Mouse (Mus musculus) neural tube, embryonic 15.5 days (tissue): ENCODE results near the gene Rps27l. TPM values are rescaled to one million over a fixed set of nuclear protein-coding genes. Genes with fewer than 3 reads are reported as not detected.
A peak's percentile ranks its signal among the peaks of the same experiment; 100 is the strongest.

ENCODE experiments used
- ATAC-seq: fragments of 200-750 bp; cut with Nextera tagmentation; 2 replicates; pipeline ENCODE4 v1.8.0; 2017; ENCODE audit warnings: mild to moderate bottlenecking, moderate TSS enrichment, moderate library complexity; ENCODE audit not compliant: low FRiP score
- H3K27ac ChIP-seq: fragments of 300-500 bp; sonication (generic); replicated peaks from 2 replicates; pipeline ENCODE4 v1.5.1; 2015; ENCODE audit warnings: mild to moderate bottlenecking, inconsistent platforms
- H3K27me3 ChIP-seq: fragments of 300-500 bp; sonication (generic); replicated peaks from 2 replicates; pipeline ENCODE4 v1.6.1; 2015; ENCODE audit warnings: inconsistent platforms
- H3K36me3 ChIP-seq: fragments of 300-500 bp; sonication (generic); 2 replicates; pipeline ENCODE4 v1.6.1; 2015; ENCODE audit warnings: inconsistent platforms
- H3K4me1 ChIP-seq: fragments of 300-500 bp; sonication (generic); 2 replicates; pipeline ENCODE4 v1.6.1; 2015; ENCODE audit warnings: inconsistent platforms
- H3K4me2 ChIP-seq: fragments of 300-500 bp; sonication (generic); 2 replicates; pipeline ENCODE4 v1.6.1; 2015; ENCODE audit warnings: inconsistent platforms, mild to moderate bottlenecking, moderate library complexity
- H3K4me3 ChIP-seq: fragments of 300-500 bp; sonication (generic); replicated peaks from 2 replicates; pipeline ENCODE4 v1.5.1; 2015; ENCODE audit warnings: mild to moderate bottlenecking, inconsistent platforms
- H3K9ac ChIP-seq: fragments of 300-500 bp; sonication (generic); replicated peaks from 2 replicates; pipeline ENCODE4 v1.6.1; 2015; ENCODE audit warnings: mild to moderate bottlenecking, inconsistent platforms
- H3K9me3 ChIP-seq: fragments of 300-500 bp; sonication (generic); replicated peaks from 2 replicates; pipeline ENCODE4 v1.6.1; 2016; ENCODE audit warnings: inconsistent platforms
- WGBS: fragments of 180-500 bp; shearing (Covaris S2); methylation state at CpG from one replicate; pipeline ENCODE4 v1.1.7; 2015; ENCODE audit warnings: mixed read lengths; 5-methylcytosine and 5-hydroxymethylcytosine counted together
- polyA plus RNA-seq: library from polyadenylated mRNA; unstranded; fragments of >200 nt; fragmentation: Nextera tagmentation; extraction: Ambion mirVana; gene quantifications from 2 replicates; pipeline ENCODE4 v1.2.1, GENCODE M21; 2015

Rps27l gene
- polyA plus RNA-seq, 1 experiment from 2014 or later: 234 TPM

- Histone ChIP-seq H3K4me2 (no peak overlapping the region), H3K4me1 (no peaks in the 10 kb centered on the region), H3K9me3 (no peaks in the 10 kb centered on the region), H3K4me3 (no peak overlapping the region), H3K9ac (no peak overlapping the region), H3K27ac (no peak overlapping the region), H3K27me3 (no peaks in the 10 kb centered on the region), H3K36me3 (peaks cover 13% of the 10 kb centered on the region; the same call in 1 of the 2 replicates)
- no peak for ATAC-seq
- WGBS: 89% methylated on average over 3 of the region's 3 CpGs
These were observed 11.6 kb downstream of the Rps27l start for GRCm38 (mm10) chr9:66957451-66957850.

DNA sequence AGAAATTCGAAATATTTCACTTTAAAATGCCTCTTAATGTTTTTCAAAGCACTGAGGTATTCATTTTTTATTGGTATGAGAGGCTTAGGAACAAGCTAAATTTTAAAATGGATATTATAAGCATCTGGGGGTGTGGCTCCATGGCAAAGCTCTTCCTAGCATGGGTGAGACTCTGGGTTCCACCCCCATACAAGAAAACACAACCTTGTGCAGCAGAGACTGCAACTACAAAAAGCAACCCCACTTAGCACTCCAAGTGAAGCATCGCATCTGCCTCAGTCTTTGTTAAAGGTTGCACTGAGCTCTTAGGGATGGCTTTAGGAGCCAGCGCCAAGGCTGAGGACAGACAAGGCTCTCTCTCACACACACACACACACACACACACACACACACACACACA lies 15.6 kb downstream of the Rps27l start:
- Histone ChIP-seq H3K27me3 (no peaks in the 10 kb centered on the region), H3K4me1 (no peaks in the 10 kb centered on the region), H3K9ac (no peak overlapping the region), H3K36me3 (0 out of 2 replicates have a peak, but pooled peaks cover 3% of the 10 kb centered on the region), H3K9me3 (no peaks in the 10 kb centered on the region), H3K4me2 (no peak overlapping the region), H3K27ac (no peak overlapping the region), H3K4me3 (no peak overlapping the region)
- 76% methylated on average over 3 of the region's 3 CpGs for WGBS
- no peak for ATAC-seq

DNA sequence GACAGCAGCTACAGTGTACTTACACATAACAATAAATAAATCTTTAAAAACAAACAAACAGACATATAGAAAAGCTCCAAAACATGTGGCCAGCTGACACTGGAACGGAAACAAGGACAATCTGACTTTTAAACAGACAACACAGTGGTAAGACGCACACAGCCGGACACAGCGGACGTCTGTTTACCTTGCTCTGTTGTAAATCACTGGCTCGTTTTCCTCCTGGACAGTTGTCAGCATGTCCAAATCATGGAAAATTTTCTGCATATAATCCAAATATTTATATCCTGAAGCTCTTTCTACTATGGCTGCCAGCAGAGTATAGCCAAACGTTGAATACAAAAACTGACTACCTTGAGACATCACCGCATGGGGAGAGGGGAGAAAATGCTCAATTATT lies 21.6 kb downstream of the Rps27l start:
- 80% methylated on average over 8 of the region's 8 CpGs for WGBS
- Histone ChIP-seq H3K36me3 (peaks cover 40% of the 10 kb centered on the region), H3K4me1 (no peaks in the 10 kb centered on the region), H3K9me3 (no peaks in the 10 kb centered on the region), H3K27ac (no peak overlapping the region), H3K27me3 (no peaks in the 10 kb centered on the region), H3K4me3 (no peak overlapping the region), H3K9ac (no peak overlapping the region), H3K4me2 (no peak overlapping the region)
- ATAC-seq: no peak

- Histone ChIP-seq H3K4me1 (peaks cover 14% of the 10 kb centered on the region), H3K27ac (no peak overlapping the region), H3K4me3 (no peak overlapping the region), H3K36me3 (peaks cover 37% of the 10 kb centered on the region), H3K27me3 (no peaks in the 10 kb centered on the region), H3K9ac (no peak overlapping the region), H3K4me2 (no peak overlapping the region), H3K9me3 (no peaks in the 10 kb centered on the region)
- WGBS: 93% methylated on average over 8 of the region's 8 CpGs
- ATAC-seq: no peak
These were observed 25.2 kb downstream of the Rps27l start for GRCm38 (mm10) chr9:66971116-66971515.

DNA sequence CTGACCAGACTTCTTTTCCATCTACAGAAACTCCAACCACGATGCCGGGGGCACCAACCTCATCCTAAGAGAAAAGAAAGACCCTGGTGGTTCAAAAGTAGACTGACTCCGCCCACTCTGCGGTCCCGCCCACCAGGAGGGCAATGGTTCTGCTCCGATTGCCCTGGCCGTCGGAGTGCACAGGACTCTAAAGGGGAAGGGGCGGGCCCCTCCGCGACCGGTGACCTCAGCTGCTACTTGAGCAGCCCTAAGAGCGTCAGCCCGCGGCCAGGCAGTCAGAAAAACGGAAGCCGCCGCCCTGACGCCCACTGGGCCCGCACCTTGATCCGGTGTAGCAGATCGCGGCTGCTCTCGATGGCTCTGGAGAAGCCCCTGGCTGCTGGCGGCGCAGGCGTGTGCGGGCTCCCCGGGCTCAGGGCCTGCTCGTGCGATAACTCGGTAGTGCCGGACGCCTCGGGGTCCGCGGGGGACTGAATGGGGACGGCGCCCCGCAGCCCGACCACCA lies 28.9 kb downstream of the Rps27l start:
- peak overlapping the region; percentile 95 for H3K4me3 ChIP-seq
- H3K4me1 ChIP-seq: peaks cover 14% of the 10 kb centered on the region
- H3K9ac ChIP-seq: peak overlapping the region; percentile 91
- H3K27ac ChIP-seq: peak overlapping the region; percentile 92
- H3K36me3 ChIP-seq: peaks cover 16% of the 10 kb centered on the region
- peak; percentile 82 for ATAC-seq
- no peaks in the 10 kb centered on the region for H3K27me3 ChIP-seq
- WGBS: under 1% methylated on average over 39 of the region's 41 CpGs
- H3K4me2 ChIP-seq: peak overlapping the region; percentile 67
- H3K9me3 ChIP-seq: no peaks in the 10 kb centered on the region

DNA sequence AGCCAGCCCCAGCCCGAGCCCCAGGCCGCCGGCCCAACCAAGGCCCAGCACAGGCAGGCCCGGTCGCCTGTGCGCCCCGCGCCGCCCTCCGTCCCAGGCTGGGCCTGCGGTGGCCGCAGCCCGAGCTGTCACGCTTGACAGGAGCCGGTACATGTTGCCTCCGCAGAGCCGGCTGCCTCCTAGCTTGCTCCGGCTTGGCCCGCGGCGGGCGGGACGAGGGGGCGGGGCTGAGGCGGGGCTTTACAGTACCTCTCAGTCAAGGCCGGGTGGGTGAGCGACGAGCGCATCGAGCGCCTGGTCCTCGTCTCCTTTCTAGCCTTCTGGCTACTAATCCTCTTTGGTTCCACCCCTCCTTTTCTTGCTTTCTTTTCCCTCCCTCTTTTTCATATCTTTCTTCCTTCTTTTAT lies 29.4 kb downstream of the Rps27l start, which contains the start of gene Lactb:
Gene Lactb (minus strand): TSS at position 246 of the 407 bp plus-strand sequence.
- peak within 1 kb of the TSS; percentile 92 for H3K27ac ChIP-seq
- no peaks in the 10 kb centered on the region for H3K9me3 ChIP-seq
- peak within 1 kb of the TSS; percentile 67 for H3K4me2 ChIP-seq
- no peaks in the 10 kb centered on the region for H3K27me3 ChIP-seq
- H3K9ac ChIP-seq: peak within 1 kb of the TSS; percentile 91
- H3K4me3 ChIP-seq: peak within 1 kb of the TSS; percentile 95
- ATAC-seq: peak; percentile 98
- peaks cover 14% of the 10 kb centered on the region for H3K4me1 ChIP-seq
- 1% methylated on average over 32 of the region's 32 CpGs for WGBS
- peaks cover 11% of the 10 kb centered on the region for H3K36me3 ChIP-seq

GRCm38 (mm10) chr9:66977121-66977520 lies 31.2 kb downstream of the Rps27l start:
- no peak overlapping the region for H3K27ac ChIP-seq
- ATAC-seq: no peak
- no peak overlapping the region for H3K4me3 ChIP-seq
- peaks cover 14% of the 10 kb centered on the region for H3K4me1 ChIP-seq
- H3K4me2 ChIP-seq: no peak overlapping the region
- H3K9me3 ChIP-seq: no peaks in the 10 kb centered on the region
- no peaks in the 10 kb centered on the region for H3K36me3 ChIP-seq
- H3K9ac ChIP-seq: no peak overlapping the region
- WGBS: 81% methylated on average over 5 of the region's 5 CpGs
- H3K27me3 ChIP-seq: no peaks in the 10 kb centered on the region

DNA sequence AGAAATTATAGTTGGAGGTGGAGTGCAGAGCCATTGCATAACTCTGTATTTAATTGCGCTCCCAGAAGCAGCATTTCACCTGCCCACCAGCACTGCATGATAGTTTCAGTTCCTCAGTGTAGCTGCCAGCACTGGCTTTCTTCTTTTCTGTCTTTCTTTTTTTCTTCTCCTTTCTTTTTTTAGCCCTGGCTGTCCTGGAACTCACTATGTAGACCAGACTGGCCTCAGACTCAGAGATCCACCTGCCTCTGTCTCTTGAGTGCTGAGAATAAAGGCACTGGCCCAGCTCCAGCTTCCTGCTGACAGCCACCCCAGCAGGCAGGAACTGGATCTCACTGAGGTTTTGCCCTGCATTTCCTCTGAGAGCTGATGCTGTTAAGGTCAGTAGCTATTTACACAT lies 32.1 kb downstream of the Rps27l start:
- WGBS: 88% methylated on average over 1 of the region's 1 CpGs
- H3K4me2 ChIP-seq: no peak overlapping the region
- no peak overlapping the region for H3K9ac ChIP-seq
- no peaks in the 10 kb centered on the region for H3K27me3 ChIP-seq
- no peaks in the 10 kb centered on the region for H3K9me3 ChIP-seq
- ATAC-seq: no peak
- H3K36me3 ChIP-seq: no peaks in the 10 kb centered on the region
- no peak overlapping the region for H3K27ac ChIP-seq
- H3K4me3 ChIP-seq: no peak overlapping the region
- H3K4me1 ChIP-seq: peaks cover 14% of the 10 kb centered on the region

DNA sequence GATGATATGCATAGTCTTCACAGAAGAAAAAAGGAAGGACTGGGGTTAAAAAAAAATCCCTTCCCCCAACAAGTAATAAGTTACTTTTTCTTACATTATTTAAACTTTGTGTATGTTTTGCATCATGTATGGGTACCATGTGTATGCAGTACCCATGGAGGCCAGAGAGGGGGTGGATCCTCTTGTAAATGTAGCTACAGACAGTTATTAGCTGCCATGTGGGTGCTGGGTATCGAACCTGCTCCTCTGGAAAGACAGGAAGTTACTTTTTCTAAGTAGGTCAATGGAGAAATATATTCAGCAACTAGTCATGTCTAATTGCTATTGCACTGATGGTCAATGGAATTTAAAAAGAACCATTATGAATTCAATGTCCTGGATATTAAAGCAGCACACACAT lies 32.6 kb downstream of the Rps27l start:
- WGBS: 85% methylated on average over 1 of the region's 1 CpGs
- no peak for ATAC-seq
- H3K27me3 ChIP-seq: no peaks in the 10 kb centered on the region
- H3K4me1 ChIP-seq: peaks cover 14% of the 10 kb centered on the region
- no peak overlapping the region for H3K4me2 ChIP-seq
- H3K27ac ChIP-seq: no peak overlapping the region
- no peaks in the 10 kb centered on the region for H3K9me3 ChIP-seq
- H3K36me3 ChIP-seq: no peaks in the 10 kb centered on the region
- H3K4me3 ChIP-seq: no peak overlapping the region
- no peak overlapping the region for H3K9ac ChIP-seq

DNA sequence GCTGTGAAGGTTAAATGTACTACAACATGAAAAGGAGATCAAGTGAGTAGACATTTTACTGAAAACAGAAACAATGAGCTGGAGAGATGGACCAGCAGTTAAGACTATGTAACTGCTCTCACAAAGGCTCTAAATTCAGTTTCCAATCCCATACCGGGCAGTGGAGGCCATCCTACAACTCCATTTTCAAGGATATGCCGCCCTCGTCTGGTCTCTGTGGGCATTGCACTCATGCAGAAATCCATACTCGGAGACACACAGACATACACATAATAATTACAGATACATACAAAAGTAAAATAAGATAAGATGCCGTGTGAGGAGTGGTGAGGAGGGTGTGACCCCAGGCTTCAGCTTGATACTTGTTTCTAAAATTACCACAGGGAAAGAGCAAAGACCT lies 34.6 kb downstream of the Rps27l start:
- Histone ChIP-seq H3K4me3 (no peak overlapping the region), H3K4me1 (peaks cover 5% of the 10 kb centered on the region), H3K9me3 (no peaks in the 10 kb centered on the region), H3K27me3 (no peaks in the 10 kb centered on the region), H3K36me3 (no peaks in the 10 kb centered on the region), H3K27ac (no peak overlapping the region), H3K9ac (no peak overlapping the region), H3K4me2 (no peak overlapping the region)
- WGBS: 14% methylated on average over 5 of the region's 5 CpGs
- no peak for ATAC-seq

GRCm38 (mm10) chr9:66982085-66982484 lies 36.2 kb downstream of the Rps27l start:
- H3K27ac ChIP-seq: no peak overlapping the region
- H3K4me1 ChIP-seq: no peaks in the 10 kb centered on the region
- H3K9ac ChIP-seq: no peak overlapping the region
- H3K27me3 ChIP-seq: no peaks in the 10 kb centered on the region
- H3K36me3 ChIP-seq: no peaks in the 10 kb centered on the region
- ATAC-seq: no peak
- no peak overlapping the region for H3K4me2 ChIP-seq
- 76% methylated on average over 7 of the region's 7 CpGs for WGBS
- H3K4me3 ChIP-seq: no peak overlapping the region
- H3K9me3 ChIP-seq: no peaks in the 10 kb centered on the region

DNA sequence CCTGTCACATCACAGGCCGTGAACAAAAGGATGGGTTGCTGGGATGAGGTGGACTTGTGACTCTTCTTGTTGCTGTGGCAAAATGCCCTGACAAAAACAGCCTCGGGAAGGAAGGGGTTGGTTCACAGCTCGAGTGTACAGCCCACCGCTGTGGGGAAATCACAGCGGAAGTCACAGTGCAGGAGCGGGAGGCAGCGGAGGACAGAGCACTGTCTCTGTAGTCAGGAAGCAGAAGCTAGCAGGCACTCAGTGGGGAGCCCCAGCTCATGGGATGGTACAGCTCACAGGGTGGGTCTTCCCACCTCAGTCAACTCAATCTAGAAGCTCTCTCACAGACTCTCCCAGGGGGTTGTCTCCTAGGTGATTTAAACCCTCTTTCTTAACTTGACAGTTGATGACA lies 39.5 kb downstream of the Rps27l start:
- Histone ChIP-seq H3K4me2 (no peak overlapping the region), H3K36me3 (no peaks in the 10 kb centered on the region)
- ATAC-seq: no peak

More for the DNA sequence above, 39.5 kb downstream of the Rps27l start:
- no peak overlapping the region for H3K9ac ChIP-seq
- 74% methylated on average over 7 of the region's 7 CpGs for WGBS
- no peak overlapping the region for H3K4me3 ChIP-seq
- H3K27ac ChIP-seq: no peak overlapping the region
- H3K9me3 ChIP-seq: no peaks in the 10 kb centered on the region
- H3K27me3 ChIP-seq: no peaks in the 10 kb centered on the region
- H3K4me1 ChIP-seq: no peaks in the 10 kb centered on the region
